10 mouse cellular contexts compared by ENCODE assay signal in genomic region chr8:127183533-127183932, GRCm38 (mm10).
DNase-seq lines count a peak whose midpoint lies in the region; ATAC-seq and TF ChIP-seq lines count a peak whose summit lies in the region.
"Had no signal": no experiment of that assay in that cellular context is flagged by ENCODE, and none has a peak within 500 bp of the region (broad histone marks: within the 10 kb centered on the region; RNA-seq: fewer than 3 reads in every experiment).

No protein-coding gene starts in this region.

- H3K36me3 ChIP-seq in forebrain, embryonic 10.5 days (replicated peaks), result no peaks in the 10 kb centered on the region
- no peaks in the 10 kb centered on the region for H3K36me3 ChIP-seq in forebrain, postnatal 0 days (ENCODE audit: insufficient read depth)
- no peaks in the 10 kb centered on the region for H3K36me3 ChIP-seq in hindbrain, postnatal 0 days (ENCODE audit: insufficient read depth, low read length)
- no peaks in the 10 kb centered on the region for H3K36me3 ChIP-seq in hindbrain, embryonic 10.5 days
- no peaks in the 10 kb centered on the region for H3K36me3 ChIP-seq in midbrain, embryonic 15.5 days (replicated peaks)
- no peaks in the 10 kb centered on the region for H3K36me3 ChIP-seq in midbrain, postnatal 0 days (ENCODE audit: insufficient read depth, low read length)
- no peaks in the 10 kb centered on the region for H3K36me3 ChIP-seq in myocyte (ENCODE audit: control insufficient read depth, insufficient read depth)

- peaks cover 60% of the 10 kb centered on the region for H3K4me1 ChIP-seq in forebrain, embryonic 10.5 days
- H3K4me1 ChIP-seq in forebrain, postnatal 0 days (ENCODE audit: insufficient read depth), result no peaks in the 10 kb centered on the region
- no peaks in the 10 kb centered on the region for H3K4me1 ChIP-seq in hindbrain, postnatal 0 days (ENCODE audit: insufficient read depth, low read length)
- H3K4me1 ChIP-seq in hindbrain, embryonic 10.5 days (replicated peaks), result peaks cover 49% of the 10 kb centered on the region
- peaks cover 43% of the 10 kb centered on the region for H3K4me1 ChIP-seq in midbrain, embryonic 15.5 days
- 0 out of 2 replicates have a peak, but pooled peaks cover 3% of the 10 kb centered on the region for H3K4me1 ChIP-seq in midbrain, postnatal 0 days (ENCODE audit: insufficient read depth, low read length)

- intact Hi-C loops in gastrocnemius, adult 2 months (cut with DNase I), result no loop called here

- H3K27ac ChIP-seq in forebrain, embryonic 10.5 days, result peak overlapping the region; percentile 41
- no peak overlapping the region for H3K27ac ChIP-seq in forebrain, postnatal 0 days (ENCODE audit: low read depth, low read length)
- H3K27ac ChIP-seq in hindbrain, postnatal 0 days, result no peak overlapping the region
- no peak overlapping the region for H3K27ac ChIP-seq in hindbrain, embryonic 10.5 days
- peak overlapping the region; percentile 31; the same call in 1 of the 2 replicates for H3K27ac ChIP-seq in midbrain, embryonic 15.5 days
- no peak overlapping the region for H3K27ac ChIP-seq in midbrain, postnatal 0 days (ENCODE audit: low read depth, low read length)
- no peak overlapping the region for H3K27ac ChIP-seq in gastrocnemius, adult 2 months

- no peak for TF ChIP-seq POLR2A in myocyte (IDR thresholded peaks at IDR 0.05; ENCODE audit: insufficient read length, low read depth)

- H3K9ac ChIP-seq in forebrain, postnatal 0 days, result no peak overlapping the region
- H3K9ac ChIP-seq in hindbrain, postnatal 0 days (replicated peaks; ENCODE audit: low read length), result no peak overlapping the region
- no peak overlapping the region for H3K9ac ChIP-seq in midbrain, embryonic 15.5 days
- H3K9ac ChIP-seq in midbrain, postnatal 0 days (replicated peaks; ENCODE audit: low read length, poor library complexity, severe bottlenecking), result no peak overlapping the region

- no peak overlapping the region for H3K4me3 ChIP-seq in forebrain, embryonic 10.5 days
- H3K4me3 ChIP-seq in forebrain, postnatal 0 days (ENCODE audit: low read depth, low read length), result no peak overlapping the region
- H3K4me3 ChIP-seq in hindbrain, postnatal 0 days (ENCODE audit: low read length), result no peak overlapping the region
- no peak overlapping the region for H3K4me3 ChIP-seq in hindbrain, embryonic 10.5 days
- H3K4me3 ChIP-seq in midbrain, embryonic 15.5 days, result no peak overlapping the region
- H3K4me3 ChIP-seq in midbrain, postnatal 0 days (ENCODE audit: low read depth, low read length), result no peak overlapping the region
- H3K4me3 ChIP-seq in myocyte, result no peak overlapping the region
- H3K4me3 ChIP-seq in gastrocnemius, adult 2 months, result no peak overlapping the region

- 90% methylated on average over 2 of the region's 2 CpGs for WGBS in forebrain, embryonic 10.5 days
- 39% methylated on average over 2 of the region's 2 CpGs for WGBS in forebrain, postnatal 0 days
- 31% methylated on average over 2 of the region's 2 CpGs for WGBS in hindbrain, postnatal 0 days
- 68% methylated on average over 2 of the region's 2 CpGs for WGBS in hindbrain, embryonic 10.5 days
- WGBS in midbrain, embryonic 15.5 days, result 52% methylated on average over 2 of the region's 2 CpGs
- WGBS in midbrain, postnatal 0 days, result 52% methylated on average over 2 of the region's 2 CpGs

- no peak for ATAC-seq in forebrain, postnatal 0 days
- ATAC-seq in hindbrain, postnatal 0 days, result peak; percentile 16; the same call in 1 of the 2 replicates
- ATAC-seq in midbrain, embryonic 15.5 days (replicated peaks), result no peak
- no peak for ATAC-seq in midbrain, postnatal 0 days (ENCODE audit: low FRiP score)

- peaks cover 36% of the 10 kb centered on the region for H3K79me2 ChIP-seq in myocyte (ENCODE audit: control insufficient read depth, insufficient read depth)

- H3K9me3 ChIP-seq in forebrain, embryonic 10.5 days, result no peaks in the 10 kb centered on the region
- H3K9me3 ChIP-seq in forebrain, postnatal 0 days (ENCODE audit: low read length), result no peaks in the 10 kb centered on the region
- no peaks in the 10 kb centered on the region for H3K9me3 ChIP-seq in hindbrain, postnatal 0 days (ENCODE audit: low read length)
- H3K9me3 ChIP-seq in hindbrain, embryonic 10.5 days, result no peaks in the 10 kb centered on the region
- H3K9me3 ChIP-seq in midbrain, embryonic 15.5 days, result no peaks in the 10 kb centered on the region
- no peaks in the 10 kb centered on the region for H3K9me3 ChIP-seq in midbrain, postnatal 0 days (ENCODE audit: low read length)

- no peak for DNase-seq in forebrain, embryonic 10.5 days (ENCODE audit: extremely low spot score, low spot score)
- DNase-seq in forebrain, postnatal 0 days, result no peak
- DNase-seq in hindbrain, postnatal 0 days (ENCODE audit: low spot score), result no peak
- no peak for DNase-seq in hindbrain, embryonic 10.5 days (ENCODE audit: low spot score)
- DNase-seq in midbrain, postnatal 0 days (ENCODE audit: low spot score), result no peak
- no peak for DNase-seq in gastrocnemius, adult 2 months
- DNase-seq: adrenal gland, adult 2 months; cerebellum, adult 9-11 months had no signal

- no peaks in the 10 kb centered on the region for H3K27me3 ChIP-seq in forebrain, embryonic 10.5 days (ENCODE audit: poor library complexity, severe bottlenecking)
- no peaks in the 10 kb centered on the region for H3K27me3 ChIP-seq in forebrain, postnatal 0 days (ENCODE audit: insufficient read depth, low read length)
- no peaks in the 10 kb centered on the region for H3K27me3 ChIP-seq in hindbrain, postnatal 0 days (ENCODE audit: insufficient read depth, low read length)
- no peaks in the 10 kb centered on the region for H3K27me3 ChIP-seq in hindbrain, embryonic 10.5 days (ENCODE audit: insufficient read depth, poor library complexity, severe bottlenecking)
- no peaks in the 10 kb centered on the region for H3K27me3 ChIP-seq in midbrain, embryonic 15.5 days (replicated peaks)
- H3K27me3 ChIP-seq in midbrain, postnatal 0 days (ENCODE audit: insufficient read depth, low read length), result no peaks in the 10 kb centered on the region
- H3K27me3 ChIP-seq in myocyte (ENCODE audit: control insufficient read depth, insufficient read depth, insufficient read length), result no peaks in the 10 kb centered on the region

- H3ac ChIP-seq in myocyte (ENCODE audit: control insufficient read depth, insufficient read length), result no peak overlapping the region

- no peak overlapping the region for H3K4me2 ChIP-seq in forebrain, postnatal 0 days (ENCODE audit: low read depth)
- H3K4me2 ChIP-seq in hindbrain, postnatal 0 days (ENCODE audit: low read depth, low read length), result no peak overlapping the region
- H3K4me2 ChIP-seq in midbrain, embryonic 15.5 days, result no peak overlapping the region
- H3K4me2 ChIP-seq in midbrain, postnatal 0 days (ENCODE audit: low read depth, low read length, poor library complexity, severe bottlenecking), result no peak overlapping the region
- H3K4me2 ChIP-seq in myocyte (ENCODE audit: low read depth), result peak overlapping the region; percentile 41

- TF ChIP-seq CTCF in forebrain, postnatal 0 days (IDR thresholded peaks at IDR 0.05; ENCODE audit: low read depth), result no peak
- no peak for TF ChIP-seq CTCF in hindbrain, postnatal 0 days (IDR thresholded peaks at IDR 0.05; ENCODE audit: low read depth)
- no peak for TF ChIP-seq CTCF in midbrain, postnatal 0 days (IDR thresholded peaks at IDR 0.05)
- TF ChIP-seq CTCF in gastrocnemius, adult 2 months (IDR thresholded peaks at IDR 0.05), result no peak

TF ChIP-seq in myocyte, 11 proteins besides CTCF, POLR2A, EP300 and RAD21:
- TF ChIP-seq SRF (IDR thresholded peaks at IDR 0.05; ENCODE audit: control insufficient read depth, insufficient read length, low read depth), result no peak
- no peak for TF ChIP-seq REST (IDR thresholded peaks at IDR 0.05; ENCODE audit: insufficient read depth, insufficient read length)
- TF ChIP-seq E2F4 (IDR thresholded peaks at IDR 0.05; ENCODE audit: insufficient read depth), result no peak
- TF ChIP-seq USF1 (IDR thresholded peaks at IDR 0.05; ENCODE audit: low read depth), result no peak
- no peak for TF ChIP-seq TCF3 (IDR thresholded peaks at IDR 0.05; ENCODE audit: insufficient read length, low read depth)
- TF ChIP-seq MYOG (IDR thresholded peaks at IDR 0.05; ENCODE audit: control insufficient read depth in 1 of 3, insufficient read depth in 1 of 3, insufficient read length in 2 of 3, low read depth in 2 of 3), result peak; percentile 1 to 88 (median 68)
- TF ChIP-seq MYOD1 (IDR thresholded peaks at IDR 0.05; ENCODE audit: control insufficient read depth in 1 of 3, insufficient read length in 2 of 3, low read depth in 2 of 3), result peak in 2 of 3 experiments; percentile 78 to 82

Comparison
In these comparisons a context has a peak if more than half of its experiments do, and no peak if none do; other contexts are left out.
1. H3K27ac ChIP-seq: peak in forebrain, embryonic 10.5 days (single experiment) and midbrain, embryonic 15.5 days (single experiment); none in forebrain, postnatal 0 days (single experiment), hindbrain, postnatal 0 days (single experiment), hindbrain, embryonic 10.5 days (single experiment), midbrain, postnatal 0 days (single experiment) and gastrocnemius, adult 2 months (single experiment).